Mouse (Mus musculus) lung, adult 2 months (tissue): ENCODE measurements at regions not wholly inside any gene's neighbourhood (a gene's known extent, or its start where the extent isn't known, plus 50 kb on each side); places are given as distances from the start of the nearest gene placed in this dataset.

Experiments
- CTCF ChIP-seq: fragments of 200-500 bp; IDR thresholded peaks from 2 replicates; pipeline ENCODE4 v1.5.1; 2011; ENCODE audit warnings: mild to moderate bottlenecking, low read length, control low read depth; ENCODE audit not compliant: insufficient read depth
- POLR2A ChIP-seq: fragments of 200-500 bp; IDR thresholded peaks from 2 replicates; pipeline ENCODE4 v1.6.1; 2011; ENCODE audit warnings: low read depth, mild to moderate bottlenecking, control low read depth, low read length, borderline replicate concordance; ENCODE audit errors: extremely low read depth

GRCm38 (mm10) chr13:110942986-110943644 lies 311.7 kb upstream of the Actbl2 start:
- TF ChIP-seq CTCF = no peak
- no peak for TF ChIP-seq POLR2A
